Mouse (Mus musculus) frontal cortex, postnatal 36 days (tissue): ENCODE results near the gene Cd86.

Source experiments
- DNase-seq, 2 experiments: peaks; one replicate each; pipeline ENCODE4 v3.0.0; 2022; ENCODE audit warnings: low spot score in 2 of 2

Gene Cd86

DNA sequence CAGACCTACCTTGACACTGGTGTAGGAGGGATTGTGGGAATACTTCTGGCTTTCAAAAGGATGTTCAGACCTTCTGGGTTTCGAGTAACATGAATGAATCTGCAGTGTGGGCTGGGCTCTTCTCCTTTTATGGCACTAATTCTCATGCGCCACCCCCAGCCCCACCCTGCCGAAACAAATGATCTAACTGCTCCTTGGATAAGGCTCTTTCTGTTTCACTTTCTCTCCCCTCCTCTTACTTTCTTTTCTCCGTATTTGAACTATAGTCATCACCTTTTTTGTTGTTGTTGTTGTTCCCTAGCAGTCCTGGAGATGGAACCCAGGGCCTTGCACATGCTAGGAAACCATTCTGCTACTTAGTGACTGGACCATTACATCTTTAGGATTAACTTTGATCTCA, 67.6 kb downstream of the Cd86 start:
- no peak for DNase-seq

DNA sequence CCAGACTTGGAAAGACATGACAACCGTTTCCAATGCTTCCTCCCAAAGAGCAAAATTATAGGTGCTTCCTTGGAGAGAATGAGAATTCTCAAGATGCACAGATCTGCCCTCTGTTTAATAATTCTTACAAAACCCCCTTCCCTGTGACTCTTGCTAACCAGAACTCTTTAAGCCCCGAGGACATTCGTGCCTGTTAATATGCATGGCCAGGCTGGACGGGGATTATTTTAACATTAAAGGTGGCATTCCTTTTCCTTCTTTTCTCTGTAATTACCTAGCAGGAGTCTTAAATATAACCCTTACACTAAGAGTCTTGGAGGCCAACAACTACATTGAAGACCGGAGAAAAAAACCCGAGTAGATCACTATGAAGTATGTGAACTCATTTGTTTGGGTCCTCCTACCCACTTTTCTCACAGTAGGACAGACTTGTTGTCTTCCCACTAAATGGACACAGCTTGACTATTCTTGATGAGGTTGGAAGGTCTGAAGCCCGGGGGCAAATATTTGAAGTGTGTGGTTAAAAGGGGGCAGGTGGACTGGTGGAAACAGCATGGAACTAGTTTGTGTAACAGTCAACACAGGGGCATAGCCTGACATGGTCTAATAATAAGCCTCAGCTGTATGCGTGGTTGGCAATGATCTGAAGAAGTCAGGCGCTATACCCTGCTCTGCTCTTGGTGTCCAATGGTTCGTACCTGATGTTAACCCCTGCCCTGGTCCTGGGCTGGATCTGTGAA, 69.0 kb downstream of the Cd86 start:
- DNase-seq = no peak

DNA sequence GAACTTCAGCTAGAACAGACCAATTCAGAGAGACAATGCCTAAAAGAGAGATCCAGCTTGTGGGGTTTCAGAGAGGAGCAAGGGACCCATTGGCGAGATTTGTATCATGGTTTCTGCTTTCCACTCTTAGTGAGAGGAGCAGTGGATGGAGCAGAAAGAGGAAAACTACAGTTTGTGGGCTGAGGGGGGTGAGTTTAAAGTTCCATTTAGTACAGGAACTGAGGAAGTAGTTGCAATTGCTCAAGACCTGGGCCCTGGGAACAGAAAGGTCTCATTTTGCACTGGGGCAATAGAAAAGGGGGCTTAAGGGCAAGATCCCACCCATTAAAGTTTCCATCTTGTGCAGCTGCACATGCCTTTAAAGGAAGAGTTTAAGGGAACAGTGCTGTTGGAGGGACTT, 76.0 kb downstream of the Cd86 start:
- no peak for DNase-seq

DNA sequence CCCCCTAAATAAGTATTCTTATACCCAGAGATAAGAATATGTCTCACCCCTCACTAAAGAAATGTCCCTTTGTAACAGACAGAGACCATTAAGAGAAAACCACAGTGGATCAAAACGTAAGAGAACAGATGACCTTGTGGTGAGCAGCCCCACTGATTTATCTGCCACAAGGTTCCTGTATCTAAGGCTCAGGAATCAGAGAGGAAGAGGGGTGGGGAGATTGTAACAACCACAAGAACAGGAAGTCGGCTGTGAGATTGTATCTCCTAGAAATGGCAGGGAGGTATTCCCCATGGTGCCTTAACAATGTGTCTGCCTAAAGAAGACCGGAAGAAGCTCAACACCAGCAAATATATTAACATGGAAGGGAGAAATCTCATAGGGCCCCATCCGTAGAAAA, 77.9 kb downstream of the Cd86 start:
- no peak for DNase-seq

DNA sequence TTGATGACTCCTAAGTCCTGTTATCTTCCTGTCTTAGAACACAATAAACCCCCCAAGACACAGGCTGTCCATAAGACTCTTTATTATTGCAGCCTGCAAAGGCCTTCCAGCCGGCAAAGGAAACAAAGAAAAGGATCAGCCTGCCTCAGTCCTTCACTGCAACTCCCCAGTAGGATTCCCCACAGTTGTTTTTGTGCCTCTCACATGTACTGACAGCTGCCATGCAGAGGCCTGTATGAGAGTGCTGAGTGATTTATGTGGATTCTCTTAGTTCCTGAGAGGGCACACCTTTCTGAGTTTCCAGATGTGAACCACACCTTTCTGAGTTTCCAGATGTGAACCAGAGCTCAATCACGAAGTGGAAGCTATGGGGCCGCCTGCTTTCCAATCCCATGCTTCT, 83.8 kb downstream of the Cd86 start:
- DNase-seq = no peak

DNA sequence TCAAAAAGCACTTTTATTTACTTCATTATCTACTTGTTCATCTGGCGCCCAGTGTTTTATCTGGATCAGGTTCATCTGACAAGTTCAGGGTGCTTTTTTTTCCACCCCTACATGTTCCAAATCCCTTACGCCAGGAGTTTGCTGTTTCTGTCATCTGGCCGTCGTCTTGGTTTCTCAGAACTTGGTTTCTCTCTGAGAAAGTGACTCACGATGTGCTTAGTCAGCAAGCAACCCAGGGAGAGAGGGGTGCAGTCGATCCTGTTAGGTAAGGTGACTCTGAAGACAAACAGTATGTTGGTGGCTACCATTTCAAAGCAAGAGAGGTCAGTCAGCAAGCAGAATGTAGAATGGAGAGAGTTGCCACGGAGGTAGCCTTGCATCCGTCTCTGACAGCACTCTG, 93.9 kb downstream of the Cd86 start:
- no peak for DNase-seq

DNA sequence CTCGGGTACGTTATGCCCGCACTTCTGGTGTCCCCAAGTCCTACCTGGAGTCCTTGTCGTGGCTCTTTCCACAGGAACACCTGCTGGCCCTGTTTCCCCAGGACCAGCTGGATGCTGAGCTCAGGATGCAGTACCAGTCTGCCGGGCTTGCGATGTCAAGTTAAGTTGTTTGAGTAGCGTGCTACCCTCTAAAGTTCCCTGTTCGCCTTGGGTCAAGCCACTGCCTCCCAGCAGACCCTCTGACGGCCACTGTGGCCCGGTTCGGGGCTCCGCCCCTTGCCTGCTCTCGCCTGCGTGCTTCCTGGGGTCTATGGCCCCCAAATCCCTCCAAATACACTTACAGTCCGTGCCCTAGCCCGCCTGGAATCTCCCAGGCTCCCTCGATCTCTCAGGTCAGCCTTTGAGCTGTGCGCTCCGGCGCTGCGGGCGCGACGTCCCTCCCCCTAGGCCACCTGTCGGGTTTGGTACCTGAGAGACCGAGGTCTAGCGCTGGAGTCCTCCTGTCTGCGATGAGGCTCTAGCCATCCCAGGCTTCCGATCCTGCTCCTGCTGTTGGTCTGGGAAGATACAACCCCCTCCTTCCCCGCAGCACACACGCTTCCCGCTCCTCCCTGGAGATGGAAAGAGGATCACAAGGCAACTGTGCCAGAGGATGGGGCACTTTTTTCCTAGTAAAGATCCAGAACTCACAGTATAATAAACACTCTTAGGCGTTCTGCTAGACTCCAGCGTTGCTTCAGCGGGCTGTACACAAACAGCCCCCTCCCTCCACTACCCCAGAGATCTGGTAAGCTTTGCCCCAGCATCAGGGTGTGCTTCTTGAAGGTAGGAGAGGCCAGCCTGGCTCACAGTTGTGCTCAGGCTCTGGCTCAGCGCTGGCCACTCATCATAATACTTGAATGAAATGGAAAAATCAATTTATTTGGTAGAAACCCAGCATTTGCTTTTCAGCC, 104.2 kb downstream of the Cd86 start, which contains the start of gene Casr:
Gene Casr (minus strand): TSS at position 756 of the 953 bp plus-strand sequence.
- no peak for DNase-seq

DNA sequence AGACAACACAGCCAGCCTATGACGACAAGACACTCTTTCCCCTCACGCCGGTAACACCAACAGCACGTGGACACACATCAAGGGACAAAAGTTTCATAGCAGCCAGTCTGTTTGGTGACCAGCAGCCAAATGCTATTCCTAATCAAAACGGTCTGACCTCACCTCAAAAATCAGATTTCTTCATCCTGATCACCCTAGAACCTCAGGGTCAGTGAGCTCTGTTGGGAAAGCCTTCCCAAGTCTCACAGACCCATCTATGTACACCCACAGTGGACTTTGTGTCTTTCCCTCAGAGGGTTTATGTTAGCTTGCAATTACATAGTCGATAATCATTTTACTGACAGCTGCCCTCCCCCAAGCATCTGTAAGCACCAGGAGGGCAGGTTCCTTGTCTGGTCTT, 106.3 kb downstream of the Cd86 start:
- no peak for DNase-seq

DNA sequence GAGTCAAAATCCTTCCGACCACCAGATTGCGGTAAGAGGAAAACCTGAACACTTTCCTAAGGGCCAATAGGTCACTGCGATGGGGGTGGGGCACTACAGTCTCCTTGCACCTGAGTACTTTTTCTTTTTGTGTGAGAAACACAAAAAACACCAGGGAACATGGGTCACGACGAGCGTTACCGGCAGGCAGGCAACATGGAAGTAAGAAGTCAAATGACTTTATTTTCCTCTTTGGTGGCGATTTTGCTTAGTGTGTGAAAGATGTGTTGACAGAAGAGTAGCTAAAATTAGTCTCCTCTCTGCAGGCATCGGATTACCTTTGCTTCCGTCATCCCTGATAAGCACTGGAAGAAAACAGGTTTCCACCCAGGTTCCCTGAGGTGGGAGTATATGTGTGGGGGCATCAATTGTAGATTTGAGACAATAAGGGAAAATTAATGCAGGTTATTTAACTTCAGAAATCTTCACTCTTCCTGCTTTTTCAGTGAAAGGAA, 110.2 kb downstream of the Cd86 start:
- no peak for DNase-seq
